Mouse (Mus musculus) heart, embryonic 12.5 days (tissue): ENCODE measurements around the gene Phospho1. TPM values are rescaled to one million over a fixed set of nuclear protein-coding genes. Genes with fewer than 3 reads are reported as not detected.

Source experiments
- ATAC-seq: fragments of 200-750 bp; cut with Nextera tagmentation; 2 replicates; pipeline ENCODE4 v1.8.0; 2017; ENCODE audit warnings: moderate TSS enrichment, moderate library complexity; ENCODE audit not compliant: insufficient number of reproducible peaks, low FRiP score
- H3K27ac ChIP-seq: fragments of 300-500 bp; sonication (generic); 2 replicates; pipeline ENCODE4 v1.5.1; 2016; ENCODE audit warnings: mild to moderate bottlenecking, moderate library complexity; ENCODE audit not compliant: poor library complexity, severe bottlenecking
- H3K27me3 ChIP-seq: fragments of 300-500 bp; sonication (generic); replicated peaks from 2 replicates; pipeline ENCODE4 v1.6.1; 2016; ENCODE audit warnings: mild to moderate bottlenecking, moderate library complexity
- H3K36me3 ChIP-seq: fragments of 300-500 bp; sonication (generic); 2 replicates; pipeline ENCODE4 v1.6.1; 2016; ENCODE audit warnings: mild to moderate bottlenecking, moderate library complexity
- H3K4me1 ChIP-seq: fragments of 300-500 bp; sonication (generic); replicated peaks from 2 replicates; pipeline ENCODE4 v1.6.1; 2016; ENCODE audit warnings: mild to moderate bottlenecking
- H3K4me2 ChIP-seq: fragments of 300-500 bp; sonication (generic); 2 replicates; pipeline ENCODE4 v1.6.1; 2016; ENCODE audit warnings: mild to moderate bottlenecking, moderate library complexity
- H3K4me3 ChIP-seq: fragments of 300-500 bp; sonication (generic); 2 replicates; pipeline ENCODE4 v1.5.1; 2016; ENCODE audit warnings: mild to moderate bottlenecking
- H3K9ac ChIP-seq: fragments of 300-500 bp; sonication (generic); 2 replicates; pipeline ENCODE4 v1.6.1; 2016; ENCODE audit warnings: mild to moderate bottlenecking, moderate library complexity
- H3K9me3 ChIP-seq: fragments of 300-500 bp; sonication (generic); replicated peaks from 2 replicates; pipeline ENCODE4 v1.6.1; 2016; ENCODE audit warnings: mild to moderate bottlenecking, moderate library complexity
- WGBS: fragments of 180-500 bp; shearing (Covaris S2); methylation state at CpG from one replicate; pipeline ENCODE4 v1.1.7; 2016; 5-methylcytosine and 5-hydroxymethylcytosine counted together
- polyA plus RNA-seq: library from polyadenylated mRNA; unstranded; fragments of >200 nt; fragmentation: Nextera tagmentation; extraction: Ambion mirVana; gene quantifications from 2 replicates; pipeline ENCODE4 v1.2.1, GENCODE M21; 2016

Phospho1 gene
- polyA plus RNA-seq, 1 experiment from 2014 or later = 0.66 TPM

DNA sequence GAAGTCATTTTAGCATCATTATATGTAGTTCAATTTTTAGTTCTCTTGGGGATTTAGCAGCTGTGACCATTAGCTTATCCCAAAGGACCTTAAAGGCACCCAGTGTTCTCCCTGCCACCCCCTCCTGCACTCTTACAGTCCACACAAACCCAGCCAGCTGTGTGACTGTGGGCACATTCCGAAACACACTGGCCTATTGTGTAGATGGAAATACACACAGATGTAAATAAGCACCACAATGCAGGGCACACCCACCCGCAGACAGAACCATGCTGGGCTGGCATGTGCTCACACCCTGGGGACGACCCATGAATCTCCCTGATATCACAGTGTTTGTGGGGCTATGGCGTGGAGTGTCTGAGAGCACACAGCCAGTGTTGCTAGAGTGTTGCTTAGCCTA, 12.1 kb upstream of the Phospho1 start:
- Histone ChIP-seq H3K27ac (no peak overlapping the region), H3K27me3 (no peaks in the 10 kb centered on the region), H3K36me3 (no peaks in the 10 kb centered on the region), H3K4me1 (no peaks in the 10 kb centered on the region), H3K9me3 (peaks cover 6% of the 10 kb centered on the region), H3K9ac (no peak overlapping the region), H3K4me3 (no peak overlapping the region), H3K4me2 (no peak overlapping the region)
- ATAC-seq = no peak
- WGBS = 74% methylated on average over 4 of the region's 4 CpGs

DNA sequence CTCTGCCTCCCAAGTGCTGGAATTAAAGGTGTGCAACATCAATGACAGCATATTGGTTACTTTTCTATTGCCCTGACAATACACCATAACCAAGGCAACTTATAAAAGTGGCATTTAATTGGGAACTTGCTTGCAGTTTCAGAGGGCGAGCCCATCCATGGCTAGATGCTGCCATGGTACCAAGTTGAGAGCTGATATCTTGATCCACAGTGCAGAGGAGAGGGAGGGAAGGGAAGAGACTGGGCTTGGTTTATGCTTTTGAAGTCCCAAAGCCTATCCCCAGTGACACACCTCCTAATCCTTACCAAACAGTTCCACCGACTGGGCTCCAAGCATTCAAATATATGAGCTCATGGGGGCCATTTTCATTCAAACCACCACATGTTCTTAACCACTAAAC, 10.2 kb upstream of the Phospho1 start:
- Histone ChIP-seq H3K27ac (no peak overlapping the region), H3K4me3 (no peak overlapping the region), H3K27me3 (no peaks in the 10 kb centered on the region), H3K4me1 (no peaks in the 10 kb centered on the region), H3K36me3 (no peaks in the 10 kb centered on the region), H3K9me3 (no peaks in the 10 kb centered on the region), H3K9ac (no peak overlapping the region), H3K4me2 (no peak overlapping the region)
- no peak for ATAC-seq
- WGBS = 80% methylated on average over 2 of the region's 2 CpGs

DNA sequence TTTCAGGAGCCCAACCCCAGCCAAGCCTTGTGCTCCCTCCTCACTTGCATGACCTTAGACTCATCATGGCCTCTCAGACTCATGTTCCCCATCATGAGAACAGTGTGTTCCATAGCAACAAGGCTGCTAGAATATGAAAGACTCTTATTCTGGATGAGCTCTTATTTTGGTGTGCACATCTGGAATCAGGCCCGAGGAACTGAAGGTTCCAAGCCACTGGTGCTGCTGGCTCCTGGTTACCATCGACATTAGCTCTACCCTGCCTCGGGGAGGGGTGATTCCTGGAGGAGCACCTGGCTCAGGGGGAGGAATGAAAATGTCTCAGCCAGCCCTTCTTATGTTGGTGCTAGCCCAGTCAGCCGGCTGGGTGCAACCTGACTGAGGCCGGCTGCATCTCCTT, 9.4 kb upstream of the Phospho1 start:
- no peak overlapping the region for H3K4me3 ChIP-seq
- ATAC-seq = no peak
- no peaks in the 10 kb centered on the region for H3K9me3 ChIP-seq
- no peaks in the 10 kb centered on the region for H3K4me1 ChIP-seq
- WGBS = 65% methylated on average over 5 of the region's 5 CpGs
- no peak overlapping the region for H3K9ac ChIP-seq
- H3K36me3 ChIP-seq = no peaks in the 10 kb centered on the region
- H3K4me2 ChIP-seq = no peak overlapping the region
- no peak overlapping the region for H3K27ac ChIP-seq
- H3K27me3 ChIP-seq = no peaks in the 10 kb centered on the region

DNA sequence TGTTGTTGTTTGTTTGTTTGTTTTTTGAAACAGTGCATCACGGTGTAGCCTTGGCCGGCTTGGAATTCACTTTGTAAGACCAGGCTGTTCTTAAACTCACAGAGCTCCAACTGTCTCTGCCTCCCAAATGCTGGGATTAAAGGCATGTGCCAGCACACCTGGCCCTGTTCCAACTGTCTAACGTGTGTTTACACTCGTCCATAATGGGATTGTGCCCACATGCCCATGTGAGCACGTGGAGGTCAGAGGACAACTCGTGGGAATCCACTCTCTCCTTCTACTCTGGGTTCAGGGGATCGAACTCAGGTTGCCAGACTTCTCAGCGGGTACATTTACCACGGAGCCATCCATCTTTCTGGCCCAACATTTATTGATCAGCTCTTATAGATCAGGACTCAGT, 8.9 kb upstream of the Phospho1 start:
- no peak for ATAC-seq
- Histone ChIP-seq H3K27ac (no peak overlapping the region), H3K4me2 (no peak overlapping the region), H3K9ac (no peak overlapping the region), H3K27me3 (no peaks in the 10 kb centered on the region), H3K4me3 (no peak overlapping the region), H3K4me1 (no peaks in the 10 kb centered on the region), H3K9me3 (no peaks in the 10 kb centered on the region), H3K36me3 (no peaks in the 10 kb centered on the region)
- WGBS = 76% methylated on average over 9 of the region's 9 CpGs

DNA sequence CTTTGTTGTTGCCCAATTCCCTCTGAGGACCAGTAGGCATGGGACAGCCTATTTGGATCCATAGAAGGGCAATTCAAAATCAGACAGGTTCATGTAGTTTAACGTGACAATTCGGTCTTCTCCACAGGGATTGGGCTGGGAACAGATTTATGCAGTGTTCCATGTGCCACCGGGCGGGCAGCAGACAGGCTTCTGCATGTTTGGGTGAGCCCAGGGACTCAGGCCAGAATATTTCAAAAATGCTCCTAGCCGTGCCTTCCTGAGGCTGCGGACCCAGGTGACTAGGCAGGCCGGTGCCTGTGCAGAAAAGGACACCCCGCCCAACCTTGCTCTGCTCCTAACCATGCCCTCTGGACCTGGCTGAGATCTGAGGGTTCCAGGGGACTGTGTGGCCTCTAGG, 5.2 kb upstream of the Phospho1 start:
- H3K9ac ChIP-seq = no peak overlapping the region
- 85% methylated on average over 8 of the region's 8 CpGs for WGBS
- no peak overlapping the region for H3K4me2 ChIP-seq
- no peak overlapping the region for H3K4me3 ChIP-seq
- no peak overlapping the region for H3K27ac ChIP-seq
- peaks cover 7% of the 10 kb centered on the region; the same call in 1 of the 2 replicates for H3K4me1 ChIP-seq
- peaks cover 9% of the 10 kb centered on the region for H3K27me3 ChIP-seq
- ATAC-seq = no peak
- no peaks in the 10 kb centered on the region for H3K9me3 ChIP-seq
- no peaks in the 10 kb centered on the region for H3K36me3 ChIP-seq

DNA sequence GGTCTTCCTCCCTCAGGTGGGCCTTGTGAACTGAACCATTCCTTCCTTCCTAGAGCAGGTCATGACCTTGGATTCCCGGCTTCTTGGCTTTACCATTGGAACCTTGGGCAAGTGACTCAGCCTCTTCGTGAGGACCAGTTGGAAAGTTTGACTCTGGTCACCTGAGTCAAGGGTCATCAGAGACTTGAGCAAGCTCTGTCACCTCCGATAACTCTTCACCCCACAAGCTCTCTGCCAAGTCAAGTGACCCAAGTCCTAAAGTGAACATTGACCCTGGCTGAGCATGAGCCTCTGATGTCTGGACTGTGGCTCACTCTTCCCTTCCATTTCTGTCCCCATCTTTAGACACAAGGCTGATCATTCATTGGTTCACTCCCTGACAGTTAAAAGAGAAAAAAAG, 2.8 kb upstream of the Phospho1 start:
- Histone ChIP-seq H3K4me2 (no peak overlapping the region), H3K9me3 (no peaks in the 10 kb centered on the region), H3K4me3 (no peak overlapping the region), H3K36me3 (no peaks in the 10 kb centered on the region), H3K27ac (no peak overlapping the region), H3K9ac (no peak overlapping the region), H3K27me3 (peaks cover 11% of the 10 kb centered on the region), H3K4me1 (peaks cover 14% of the 10 kb centered on the region; the same call in 1 of the 2 replicates)
- no peak for ATAC-seq
- WGBS = 88% methylated on average over 3 of the region's 3 CpGs

DNA sequence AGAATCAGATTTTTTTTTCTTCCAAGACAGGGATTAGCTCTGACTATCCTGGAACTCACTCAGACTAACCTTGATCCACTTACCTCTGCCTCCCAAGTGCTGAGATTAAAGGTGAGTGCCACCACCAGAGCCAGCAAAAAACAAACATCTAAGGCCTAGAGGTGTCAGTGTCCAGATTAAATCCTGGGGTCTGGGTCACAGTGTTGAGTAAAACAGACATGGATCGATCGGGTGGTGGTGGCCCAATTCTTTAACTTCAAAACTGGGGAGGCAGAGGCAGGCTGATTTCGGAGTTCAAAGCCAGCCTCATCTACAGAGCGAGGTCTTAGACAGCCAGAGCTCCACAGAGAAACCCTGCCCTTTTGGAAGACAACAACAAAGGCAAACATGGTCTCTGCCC, 1.9 kb upstream of the Phospho1 start:
- H3K36me3 ChIP-seq = no peaks in the 10 kb centered on the region
- H3K9me3 ChIP-seq = no peaks in the 10 kb centered on the region
- no peak overlapping the region for H3K27ac ChIP-seq
- no peak for ATAC-seq
- H3K4me1 ChIP-seq = peaks cover 14% of the 10 kb centered on the region; the same call in 1 of the 2 replicates
- H3K9ac ChIP-seq = no peak overlapping the region
- peaks cover 14% of the 10 kb centered on the region for H3K27me3 ChIP-seq
- WGBS = 89% methylated on average over 4 of the region's 4 CpGs
- no peak overlapping the region for H3K4me2 ChIP-seq
- H3K4me3 ChIP-seq = no peak overlapping the region

DNA sequence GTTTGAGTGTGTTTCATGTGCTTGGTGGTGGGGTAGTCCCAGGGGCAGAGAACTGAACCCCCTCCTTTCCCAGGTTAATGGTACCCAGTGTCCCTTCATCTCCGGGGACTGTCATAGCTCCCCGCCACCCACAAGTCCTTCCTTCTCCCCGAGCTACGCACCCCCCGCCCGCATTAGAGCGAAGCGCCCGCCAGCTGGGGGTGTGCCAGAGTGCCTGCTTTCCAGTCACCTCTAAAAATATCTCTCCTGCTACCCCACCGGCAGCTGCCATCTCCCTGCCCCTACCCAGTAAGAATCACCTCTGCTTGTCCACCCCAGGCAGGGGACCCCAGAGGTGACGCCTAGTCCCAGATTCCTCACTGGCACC, 561 bp downstream of the Phospho1 start:
- Histone ChIP-seq H3K9ac (peak overlapping the region; percentile 76), H3K27me3 (peaks cover 32% of the 10 kb centered on the region), H3K36me3 (no peaks in the 10 kb centered on the region), H3K4me1 (peaks cover 19% of the 10 kb centered on the region; the same call in 1 of the 2 replicates), H3K27ac (no peak overlapping the region), H3K4me3 (peak overlapping the region; percentile 70), H3K9me3 (no peaks in the 10 kb centered on the region), H3K4me2 (peak overlapping the region; percentile 95)
- 0% methylated on average over 11 of the region's 11 CpGs for WGBS
- ATAC-seq = peak; percentile 16

DNA sequence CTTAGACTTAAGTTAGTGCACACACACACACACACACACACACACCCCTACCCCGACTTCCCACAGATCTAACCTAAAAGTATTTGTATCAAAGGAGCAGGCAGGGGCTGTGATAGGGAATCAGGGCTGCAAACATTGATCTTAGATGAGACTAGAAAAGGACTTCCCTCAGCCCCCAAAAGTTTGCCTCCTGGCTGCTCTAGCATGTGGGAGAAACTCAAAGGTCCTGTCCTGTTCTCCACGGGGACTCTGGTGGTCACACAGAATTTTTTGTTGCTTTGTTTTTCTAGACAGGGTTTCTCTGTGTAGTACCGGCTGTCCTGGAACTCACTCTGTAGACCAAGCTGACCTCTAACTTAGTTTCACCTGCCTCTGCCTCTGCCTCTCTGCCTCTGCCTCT, 1.3 kb downstream of the Phospho1 start:
- Histone ChIP-seq H3K4me1 (peaks cover 27% of the 10 kb centered on the region), H3K27ac (no peak overlapping the region), H3K4me3 (peak overlapping the region; percentile 70), H3K9ac (no peak overlapping the region), H3K9me3 (no peaks in the 10 kb centered on the region), H3K4me2 (peak overlapping the region; percentile 95), H3K36me3 (no peaks in the 10 kb centered on the region), H3K27me3 (peaks cover 40% of the 10 kb centered on the region)
- WGBS = 52% methylated on average over 3 of the region's 3 CpGs
- no peak for ATAC-seq

DNA sequence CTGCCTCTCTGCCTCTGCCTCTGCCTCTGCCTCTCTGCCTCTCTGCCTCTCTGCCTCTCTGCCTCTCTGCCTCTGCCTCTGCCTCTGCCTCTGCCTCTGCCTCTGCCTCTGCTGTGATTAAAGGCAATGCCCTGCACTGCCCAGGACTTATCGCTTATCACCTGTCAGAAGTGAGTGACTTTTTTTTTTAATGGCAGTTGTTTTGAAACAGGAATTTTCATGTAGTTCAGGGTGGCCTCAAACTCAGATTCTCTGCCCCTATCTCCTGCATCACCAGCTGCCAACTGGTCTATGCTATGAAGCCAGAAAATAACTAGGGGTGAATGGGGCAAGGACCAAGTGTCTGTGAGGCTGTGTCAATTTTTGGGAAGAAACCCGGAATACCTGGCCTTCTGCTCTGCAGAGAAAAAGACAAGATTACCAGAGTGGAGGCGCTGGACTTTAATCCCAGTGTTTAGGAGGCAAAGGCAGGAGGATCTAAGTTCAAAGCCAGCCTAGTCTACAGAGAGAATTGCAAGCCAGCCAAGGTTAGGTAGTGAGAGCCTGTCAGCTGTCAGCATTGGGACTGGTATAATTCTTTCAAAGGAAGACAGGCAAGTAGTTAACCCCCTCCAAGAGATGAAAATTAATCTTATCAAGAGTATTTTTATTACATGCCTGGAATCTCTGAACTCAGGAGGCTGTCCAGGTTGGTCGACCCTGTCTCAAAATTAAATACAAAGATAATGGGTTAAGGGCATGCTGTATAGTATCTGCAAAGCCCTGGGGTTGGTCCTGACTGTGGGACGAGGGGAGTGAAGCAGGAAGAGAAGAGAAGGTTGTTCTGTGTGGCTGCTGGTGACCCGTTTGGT, 2.2 kb downstream of the Phospho1 start:
- peaks cover 36% of the 10 kb centered on the region for H3K4me1 ChIP-seq
- no peak overlapping the region for H3K4me3 ChIP-seq
- H3K27ac ChIP-seq = no peak overlapping the region
- WGBS = 52% methylated on average over 6 of the region's 6 CpGs
- no peaks in the 10 kb centered on the region for H3K9me3 ChIP-seq
- H3K27me3 ChIP-seq = peaks cover 49% of the 10 kb centered on the region
- H3K36me3 ChIP-seq = no peaks in the 10 kb centered on the region
- H3K4me2 ChIP-seq = no peak overlapping the region
- no peak overlapping the region for H3K9ac ChIP-seq
- no peak for ATAC-seq

DNA sequence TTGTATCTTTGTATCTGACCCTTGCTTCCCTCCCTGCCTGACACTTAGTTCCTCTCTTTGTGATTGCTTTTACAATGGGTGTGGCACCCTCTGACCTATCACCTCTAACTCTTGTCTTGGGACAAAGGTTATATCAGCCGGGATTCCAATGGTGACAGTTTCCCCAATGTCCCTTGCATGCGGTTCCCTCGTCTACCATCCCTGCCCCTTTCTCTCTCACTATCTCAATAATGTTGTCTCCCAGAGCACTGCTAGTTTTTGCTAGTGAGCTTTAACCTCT, 2.8 kb downstream of the Phospho1 start:
- WGBS = 18% methylated on average over 3 of the region's 3 CpGs

More for the DNA sequence above, 2.8 kb downstream of the Phospho1 start:
- no peak for ATAC-seq
- H3K27me3 ChIP-seq = peaks cover 55% of the 10 kb centered on the region
- no peaks in the 10 kb centered on the region for H3K9me3 ChIP-seq
- H3K4me2 ChIP-seq = no peak overlapping the region
- peaks cover 42% of the 10 kb centered on the region for H3K4me1 ChIP-seq
- H3K4me3 ChIP-seq = no peak overlapping the region
- no peak overlapping the region for H3K27ac ChIP-seq
- H3K36me3 ChIP-seq = no peaks in the 10 kb centered on the region
- H3K9ac ChIP-seq = no peak overlapping the region
